ENCODE assay signal across 16 mouse cellular contexts in the genomic region with DNA sequence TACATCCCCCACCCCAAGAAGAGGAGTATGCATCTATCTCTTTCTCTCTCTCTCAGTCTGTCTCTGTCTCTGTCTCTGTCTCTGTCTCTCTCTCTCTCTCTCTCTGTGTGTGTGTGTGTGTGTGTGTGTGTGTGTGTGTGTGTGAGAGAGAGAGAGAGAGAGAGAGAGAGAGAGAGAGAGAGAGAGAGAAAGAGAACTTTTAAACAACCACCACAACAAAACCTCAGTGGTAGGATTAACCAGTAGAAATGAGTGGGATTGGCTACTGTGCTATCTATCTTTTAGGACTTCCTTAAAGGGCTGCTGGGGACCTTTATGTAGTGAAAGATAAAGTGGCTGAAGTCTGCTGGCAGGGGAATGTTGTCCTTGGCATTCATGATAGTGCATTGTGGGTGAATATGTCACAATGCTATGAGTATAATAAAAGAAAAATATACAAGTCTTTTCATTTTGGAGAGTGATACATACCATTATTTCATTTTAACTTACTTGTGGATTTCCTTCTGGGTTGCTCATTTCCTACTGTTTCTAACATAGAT. TPM values are rescaled to one million over a fixed set of nuclear protein-coding genes. Genes with fewer than 3 reads are reported as not detected.
A peak's percentile ranks its signal among the peaks of the same experiment; 100 is the strongest.
DNase-seq lines count a peak whose midpoint lies in the region; ATAC-seq and TF ChIP-seq lines count a peak whose summit lies in the region.
"Had no signal": no experiment of that assay in that cellular context is flagged by ENCODE, and none has a peak within 500 bp of the region (broad histone marks: within the 10 kb centered on the region; RNA-seq: fewer than 3 reads in every experiment).

No protein-coding gene starts in this region.

- TF ChIP-seq EP300 in liver, embryonic 14.5 days (IDR thresholded peaks at IDR 0.05; ENCODE audit: low read depth): peak; percentile 61

- TF ChIP-seq CTCF in left cerebral cortex, adult 2 months (IDR thresholded peaks at IDR 0.05): no peak
- TF ChIP-seq CTCF in liver, embryonic 14.5 days (IDR thresholded peaks at IDR 0.05; ENCODE audit: low read depth): no peak

- intact Hi-C loops in left cerebral cortex, adult 2 months (cut with DNase I): no loop called here
- intact Hi-C loops in left cerebral cortex, postnatal 4 days (cut with DNase I): no loop called here

- no peaks in the 10 kb centered on the region for H3K9me3 ChIP-seq in liver, embryonic 14.5 days (ENCODE audit: control insufficient read depth, low read length)
- H3K9me3 ChIP-seq: embryonic facial prominence, embryonic 13.5 days; hindbrain, embryonic 10.5 days; limb, embryonic 10.5 days had no signal

- peak overlapping the region; percentile 45 for H3K4me2 ChIP-seq in liver, embryonic 14.5 days (ENCODE audit: low read depth)
- H3K4me2 ChIP-seq: embryonic facial prominence, embryonic 13.5 days had no signal

- no peaks in the 10 kb centered on the region for H3K27me3 ChIP-seq in liver, embryonic 14.5 days (ENCODE audit: control insufficient read depth, insufficient read depth, low read length)
- H3K27me3 ChIP-seq: embryonic facial prominence, embryonic 13.5 days had no signal

- no peak overlapping the region for H3K4me3 ChIP-seq in left cerebral cortex, adult 2 months
- H3K4me3 ChIP-seq in liver, embryonic 14.5 days (ENCODE audit: insufficient read depth in 1 of 2, low read depth in 2 of 2, low read length in 2 of 2): no peak overlapping the region
- H3K4me3 ChIP-seq: embryonic facial prominence, embryonic 13.5 days; hindbrain, embryonic 10.5 days; limb, embryonic 10.5 days had no signal

- H3K27ac ChIP-seq in left cerebral cortex, adult 2 months: peak overlapping the region; percentile 61
- H3K27ac ChIP-seq in liver, embryonic 14.5 days: peak overlapping the region; percentile 35
- H3K27ac ChIP-seq: embryonic facial prominence, embryonic 13.5 days; limb, embryonic 10.5 days had no signal

- peak; percentile 75 for ATAC-seq in liver, embryonic 14.5 days (ENCODE audit: insufficient read depth)
- ATAC-seq: intestine, postnatal 0 days had no signal

- DNase-seq in adrenal gland, postnatal 14 days: peak; percentile 48
- DNase-seq in adrenal gland, adult 8-10 months: no peak
- no peak for DNase-seq in left cerebral cortex, adult 2 months (ENCODE audit: extremely low spot score in 1 of 2, low spot score in 2 of 2)
- no peak for DNase-seq in left cerebral cortex, postnatal 4 days
- DNase-seq in MEL-GATA-1-ER (ENCODE audit: extremely low read depth, low read depth): peak; percentile 90
- peak in 2 of 3 experiments; percentile 55 to 56 for DNase-seq in liver, embryonic 14.5 days (ENCODE audit: low read depth in 3 of 3, low spot score in 3 of 3)
- no peak for DNase-seq in right cerebral cortex, adult 18-20 months
- DNase-seq in natural killer cell, adult 2 months (ENCODE audit: low spot score in 2 of 2): no peak
- DNase-seq: cerebellum, postnatal 25 days; right cerebral cortex, postnatal 14 days; thymus, postnatal 36 days had no signal

- H3K4me1 ChIP-seq in liver, embryonic 14.5 days (replicated peaks; ENCODE audit: control insufficient read depth in 2 of 2, insufficient read depth in 2 of 2, low read length in 1 of 2): peaks cover 71 to 77% of the 10 kb centered on the region in 2 experiments

- no peak overlapping the region; the same call in 1 of the 2 replicates for H3K9ac ChIP-seq in liver, embryonic 14.5 days (replicated peaks)
- H3K9ac ChIP-seq: embryonic facial prominence, embryonic 13.5 days had no signal

- H3K36me3 ChIP-seq in liver, embryonic 14.5 days (replicated peaks; ENCODE audit: control insufficient read depth, insufficient read depth, low read depth): no peaks in the 10 kb centered on the region; the same call in 1 of the 2 replicates
- H3K36me3 ChIP-seq: embryonic facial prominence, embryonic 13.5 days; hindbrain, embryonic 10.5 days; limb, embryonic 10.5 days had no signal

RNA-seq across cellular contexts. Expression of gene Susd6, which starts 27.5 kb away (rescaled TPM):
- 47.4 and 49.9 TPM in 2 replicates for total RNA-seq in adrenal gland, postnatal 14 days (2021)
- total RNA-seq in adrenal gland, adult 8-10 months (2022): 10 to 100 TPM; 58.0 to 74.0 (median 70.3) TPM
- total RNA-seq in left cerebral cortex, adult 2 months (2021): 10 to 100 TPM; 37.0 TPM
- total RNA-seq in left cerebral cortex, postnatal 4 days (2021): 10 to 100 TPM; 19.6 to 21.4 TPM
- 11.0 and 11.1 TPM in 2 replicates for polyA plus RNA-seq in liver, embryonic 14.5 days (2012; rRNA removed)
- polyA plus RNA-seq in liver, embryonic 14.5 days (2014; fragmentation: Nextera tagmentation; extraction: Ambion mirVana): 11.6 and 13.9 TPM in 2 replicates

RNA-seq across cellular contexts. Expression of gene Ccdc177, which starts 57.3 kb away (rescaled TPM):
- not detected in 2 replicates for total RNA-seq in adrenal gland, postnatal 14 days (2021)
- under 1 TPM in 1 of 4 experiments, not detected in 3; 0.09 TPM for total RNA-seq in adrenal gland, adult 8-10 months (2022)
- total RNA-seq in left cerebral cortex, adult 2 months (2021): 10 to 100 TPM; 11.6 to 15.3 TPM
- total RNA-seq in left cerebral cortex, postnatal 4 days (2021): 10 to 100 TPM; 17.1 to 19.5 TPM
- polyA plus RNA-seq in liver, embryonic 14.5 days (2012; rRNA removed): 0.01 TPM in 1 of 2 replicates, not detected in the other
- not detected in 2 replicates for polyA plus RNA-seq in liver, embryonic 14.5 days (2014; fragmentation: Nextera tagmentation; extraction: Ambion mirVana)
- total RNA-seq: granulocyte monocyte progenitor cell, adult 5-6 weeks had no signal

Comparison
In these comparisons a context has a peak if more than half of its experiments do, and no peak if none do; other contexts are left out.
1. DNase-seq: peak in adrenal gland, postnatal 14 days (single experiment), MEL-GATA-1-ER (single experiment) and liver, embryonic 14.5 days (2 of 3); none in adrenal gland, adult 8-10 months (single experiment), left cerebral cortex, adult 2 months (0 of 2), left cerebral cortex, postnatal 4 days (single experiment), right cerebral cortex, adult 18-20 months (single experiment) and natural killer cell, adult 2 months (0 of 2).
2. RNA of gene Ccdc177, which starts 57.3 kb away (total RNA-seq): 17.1 to 19.5 TPM in left cerebral cortex, postnatal 4 days and 11.6 to 15.3 TPM in left cerebral cortex, adult 2 months; not detected in adrenal gland, postnatal 14 days and 0.09 TPM in adrenal gland, adult 8-10 months; every median in the first group is over 10 times any median in the second.